Mouse (Mus musculus) intestine, embryonic 15.5 days (tissue): ENCODE results near the gene Bdkrb2. TPM values are rescaled to one million over a fixed set of nuclear protein-coding genes. Genes with fewer than 3 reads are reported as not detected.

ENCODE experiments used
- ATAC-seq: fragments of 200-750 bp; cut with Nextera tagmentation; 2 replicates; pipeline ENCODE4 v1.8.0; 2017; ENCODE audit warnings: moderate TSS enrichment, moderate library complexity
- H3K27ac ChIP-seq: fragments of 300-500 bp; sonication (generic); 2 replicates; pipeline ENCODE4 v1.5.1; 2015; ENCODE audit warnings: mild to moderate bottlenecking, inconsistent platforms
- H3K27me3 ChIP-seq: fragments of 300-500 bp; sonication (generic); replicated peaks from 2 replicates; pipeline ENCODE4 v1.6.1; 2015; ENCODE audit warnings: inconsistent platforms
- H3K36me3 ChIP-seq: fragments of 300-500 bp; sonication (generic); 2 replicates; pipeline ENCODE4 v1.6.1; 2015; ENCODE audit warnings: inconsistent platforms
- H3K4me1 ChIP-seq: fragments of 300-500 bp; sonication (generic); replicated peaks from 2 replicates; pipeline ENCODE4 v1.6.1; 2015; ENCODE audit warnings: inconsistent platforms
- H3K4me2 ChIP-seq: fragments of 300-500 bp; sonication (generic); replicated peaks from 2 replicates; pipeline ENCODE4 v1.6.1; 2015; ENCODE audit warnings: mild to moderate bottlenecking, inconsistent platforms
- H3K4me3 ChIP-seq: fragments of 300-500 bp; sonication (generic); replicated peaks from 2 replicates; pipeline ENCODE4 v1.5.1; 2015; ENCODE audit warnings: inconsistent platforms
- H3K9ac ChIP-seq: fragments of 300-500 bp; sonication (generic); 2 replicates; pipeline ENCODE4 v1.6.1; 2015; ENCODE audit warnings: inconsistent platforms
- H3K9me3 ChIP-seq: fragments of 300-500 bp; sonication (generic); 2 replicates; pipeline ENCODE4 v1.6.1; 2016; ENCODE audit warnings: inconsistent platforms
- WGBS: fragments of 180-500 bp; shearing (Covaris S2); methylation state at CpG from one replicate; pipeline ENCODE4 v1.1.7; 2015; 5-methylcytosine and 5-hydroxymethylcytosine counted together
- polyA plus RNA-seq: library from polyadenylated mRNA; unstranded; fragments of >200 nt; fragmentation: Nextera tagmentation; extraction: Ambion mirVana; gene quantifications from 2 replicates; pipeline ENCODE4 v1.2.1, GENCODE M21; 2015

The Bdkrb2 gene
- polyA plus RNA-seq: 4.5 and 4.6 TPM in 2 replicates

DNA sequence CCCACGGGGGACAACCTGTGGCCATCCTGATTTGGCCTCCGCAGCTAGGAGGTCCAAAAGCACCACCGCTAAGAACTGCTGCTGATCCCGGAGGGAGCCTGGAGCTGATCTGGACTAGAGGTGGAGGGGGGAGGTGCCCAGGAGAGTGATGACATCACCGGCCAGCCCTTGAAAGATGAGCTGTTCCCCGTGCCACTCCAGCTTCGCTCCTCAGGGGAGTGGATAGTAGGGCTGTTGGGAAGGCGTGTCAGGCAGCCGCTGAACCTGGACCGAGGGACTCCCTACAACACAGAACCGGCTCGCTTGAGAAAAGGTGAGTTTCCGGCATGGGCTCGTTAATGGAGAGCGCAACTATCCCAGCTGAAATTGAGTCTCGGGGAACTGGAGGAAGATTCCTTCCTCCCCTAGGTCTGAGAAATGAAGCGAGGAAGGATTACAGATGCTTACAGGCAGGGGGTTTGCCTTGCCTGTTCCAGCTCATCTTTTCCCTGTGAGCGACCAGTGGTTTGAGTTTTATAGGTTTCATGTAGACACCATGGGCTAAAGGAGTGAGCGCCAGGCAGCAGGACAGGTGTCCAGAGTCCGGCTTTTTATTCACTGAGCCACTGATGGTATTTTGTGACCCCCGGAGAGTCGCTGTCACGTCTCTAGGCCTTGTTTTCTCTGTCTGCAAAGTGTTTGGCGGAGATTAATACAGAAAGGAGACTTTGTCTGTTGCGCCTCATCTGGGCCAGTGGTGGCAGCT is at the start of gene Bdkrb2:
Bdkrb2 (plus strand) TSS at position 291 of the 745 bp plus-strand sequence.
- peak within 1 kb of the TSS; percentile 32 for H3K4me3 ChIP-seq
- peaks cover 34% of the 10 kb centered on the region for H3K4me1 ChIP-seq
- no peaks in the 10 kb centered on the region for H3K36me3 ChIP-seq
- WGBS: 6% methylated on average over 25 of the region's 25 CpGs
- peak within 1 kb of the TSS; percentile 72 for H3K4me2 ChIP-seq
- peak within 1 kb of the TSS; percentile 42 for H3K9ac ChIP-seq
- no peaks in the 10 kb centered on the region for H3K9me3 ChIP-seq
- H3K27ac ChIP-seq: peak within 1 kb of the TSS; percentile 22; the same call in 1 of the 2 replicates
- peak; percentile 89 for ATAC-seq
- H3K27me3 ChIP-seq: peaks cover 20% of the 10 kb centered on the region; the same call in 1 of the 2 replicates

DNA sequence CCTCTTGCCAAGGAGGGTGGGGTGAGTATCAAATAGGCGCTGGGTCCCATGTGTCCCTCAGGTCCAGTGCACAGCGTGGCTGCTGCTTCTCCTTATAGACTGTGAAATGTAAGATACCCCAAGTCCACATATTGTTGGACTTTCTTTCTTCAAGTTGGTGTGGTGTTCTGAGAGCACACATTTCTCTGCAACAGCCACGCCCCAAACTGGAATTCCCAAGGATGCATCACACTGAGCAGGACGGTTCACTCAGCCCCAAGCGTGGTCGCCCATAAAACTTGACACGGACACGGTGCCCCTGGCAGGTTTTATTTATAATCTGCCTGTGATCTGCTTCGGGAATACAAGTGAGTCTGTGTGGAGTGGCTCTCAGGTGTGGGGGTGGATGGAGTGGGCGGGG is 48.9 kb upstream of the Bdkrb2 start:
- Histone ChIP-seq H3K4me2 (no peak overlapping the region), H3K4me1 (peaks cover 6% of the 10 kb centered on the region; the same call in 1 of the 2 replicates), H3K27ac (no peak overlapping the region), H3K36me3 (no peaks in the 10 kb centered on the region), H3K27me3 (no peaks in the 10 kb centered on the region), H3K9ac (no peak overlapping the region), H3K4me3 (no peak overlapping the region), H3K9me3 (no peaks in the 10 kb centered on the region)
- no peak for ATAC-seq
- WGBS: 56% methylated on average over 10 of the region's 10 CpGs

DNA sequence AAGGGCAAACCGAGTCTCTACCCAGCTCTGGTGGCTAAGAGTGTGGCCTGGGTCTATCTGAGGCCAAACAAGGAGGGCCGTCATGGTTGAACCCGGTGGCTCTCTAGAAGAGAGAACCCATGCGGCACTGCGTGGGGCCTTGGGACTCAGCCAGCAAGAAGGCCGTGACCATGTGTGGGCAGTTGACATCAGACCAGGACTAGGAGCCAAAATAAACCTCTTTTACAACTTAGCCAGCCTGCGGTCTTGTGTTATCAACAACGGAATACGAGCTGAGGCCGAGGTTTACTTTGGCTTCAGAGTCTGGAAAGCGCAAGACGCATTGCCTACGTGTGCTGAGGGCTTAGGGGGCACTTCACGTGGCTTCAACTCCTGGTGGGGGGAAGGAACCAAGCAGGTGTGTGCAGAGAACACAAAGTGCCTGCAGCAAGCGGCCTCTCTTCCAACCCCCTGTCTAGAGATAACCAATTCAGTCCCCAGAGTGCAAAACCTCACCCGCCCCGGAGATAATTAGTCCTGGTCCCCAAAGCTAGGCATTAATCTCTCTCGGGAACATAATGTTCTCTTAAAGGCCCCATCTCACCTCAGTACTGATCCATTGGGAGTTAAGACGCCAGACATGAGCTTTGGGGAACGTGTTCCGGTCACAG is 45.9 kb upstream of the Bdkrb2 start:
- ATAC-seq: no peak
- H3K4me1 ChIP-seq: 0 out of 2 replicates have a peak, but pooled peaks cover 7% of the 10 kb centered on the region
- H3K27ac ChIP-seq: no peak overlapping the region
- H3K4me3 ChIP-seq: no peak overlapping the region
- no peak overlapping the region for H3K4me2 ChIP-seq
- no peak overlapping the region for H3K9ac ChIP-seq
- no peaks in the 10 kb centered on the region for H3K36me3 ChIP-seq
- WGBS: 55% methylated on average over 21 of the region's 21 CpGs
- no peaks in the 10 kb centered on the region for H3K27me3 ChIP-seq
- no peaks in the 10 kb centered on the region for H3K9me3 ChIP-seq

DNA sequence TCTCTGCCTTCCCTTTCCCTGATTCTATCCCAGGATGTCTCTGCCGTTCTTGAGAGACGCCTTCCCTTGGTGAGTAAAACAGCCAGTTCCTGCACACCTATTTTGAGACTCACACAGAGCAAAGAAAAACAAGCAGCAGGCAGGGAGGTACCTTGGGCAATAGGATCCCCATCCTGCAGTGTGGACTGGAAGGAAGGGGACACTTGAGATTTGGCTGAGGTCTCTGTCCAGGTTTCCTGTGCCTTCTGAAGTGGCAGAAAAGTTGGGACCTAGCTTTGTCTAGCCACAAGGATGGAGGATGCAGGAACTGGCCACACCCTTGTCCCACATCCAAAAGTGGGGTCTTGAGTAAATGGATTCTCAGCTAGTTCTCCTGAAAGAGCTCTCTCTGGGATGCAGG is 43.2 kb upstream of the Bdkrb2 start:
- H3K4me3 ChIP-seq: no peak overlapping the region
- H3K36me3 ChIP-seq: no peaks in the 10 kb centered on the region
- no peaks in the 10 kb centered on the region for H3K27me3 ChIP-seq
- no peak overlapping the region for H3K4me2 ChIP-seq
- H3K9ac ChIP-seq: no peak overlapping the region
- H3K4me1 ChIP-seq: 0 out of 2 replicates have a peak, but pooled peaks cover 7% of the 10 kb centered on the region
- no peaks in the 10 kb centered on the region for H3K9me3 ChIP-seq
- H3K27ac ChIP-seq: no peak overlapping the region
- no peak for ATAC-seq
- WGBS: 83% methylated on average over 2 of the region's 2 CpGs

DNA sequence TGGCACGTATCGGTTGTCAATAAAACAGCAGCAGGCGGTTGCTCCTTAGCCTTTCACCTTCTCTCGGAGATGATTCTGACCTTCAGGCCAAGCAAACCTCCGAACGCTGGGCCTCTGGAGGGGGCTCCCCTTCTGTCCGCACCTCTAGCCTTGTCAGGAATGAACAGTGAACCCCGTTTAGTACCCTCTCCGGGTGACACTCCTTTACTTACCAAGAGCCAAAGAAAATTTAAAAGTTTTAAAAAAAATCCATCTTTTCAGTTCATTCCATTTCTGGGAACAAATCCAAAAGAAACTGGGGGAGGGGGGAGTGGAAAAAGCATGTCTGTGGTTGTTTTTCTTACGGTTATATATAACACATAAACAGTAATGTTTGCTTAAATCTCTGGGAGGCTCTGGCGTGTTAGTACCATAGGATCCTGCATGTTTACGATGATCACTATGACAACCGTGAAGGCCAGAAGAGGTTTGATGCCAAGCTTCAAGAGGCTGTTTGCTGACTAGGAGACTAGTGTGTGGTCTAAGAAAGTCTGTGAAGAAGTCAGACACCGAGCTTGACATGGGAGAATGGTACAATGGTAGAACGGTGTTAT is 41.8 kb upstream of the Bdkrb2 start:
- H3K9ac ChIP-seq: no peak overlapping the region
- ATAC-seq: peak; percentile 67
- H3K4me3 ChIP-seq: no peak overlapping the region
- 48% methylated on average over 15 of the region's 15 CpGs for WGBS
- H3K36me3 ChIP-seq: no peaks in the 10 kb centered on the region
- H3K27me3 ChIP-seq: no peaks in the 10 kb centered on the region
- H3K4me1 ChIP-seq: 0 out of 2 replicates have a peak, but pooled peaks cover 9% of the 10 kb centered on the region
- H3K9me3 ChIP-seq: no peaks in the 10 kb centered on the region
- peak overlapping the region; percentile 62 for H3K27ac ChIP-seq
- peak overlapping the region; percentile 31 for H3K4me2 ChIP-seq

DNA sequence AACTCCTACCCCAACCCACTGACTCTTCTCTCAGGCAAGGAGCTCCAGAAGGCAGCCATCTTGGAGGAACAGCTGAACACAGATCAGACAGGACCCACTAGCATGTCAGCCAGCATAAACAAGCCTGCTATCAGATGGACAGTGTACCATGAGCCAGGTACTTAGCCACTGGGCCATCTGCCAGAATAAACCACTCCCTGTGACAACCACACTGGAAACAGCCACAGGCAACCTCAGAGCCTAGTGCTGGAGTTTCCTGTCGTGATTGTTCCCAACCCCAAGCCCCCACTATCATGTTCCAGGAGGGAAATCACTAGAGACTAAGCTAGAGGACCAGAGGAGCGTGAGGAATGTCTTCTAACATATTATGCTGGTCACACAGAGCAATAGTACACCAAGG is 39.3 kb upstream of the Bdkrb2 start:
- ATAC-seq: no peak
- H3K27ac ChIP-seq: no peak overlapping the region
- H3K36me3 ChIP-seq: no peaks in the 10 kb centered on the region
- no peak overlapping the region for H3K4me3 ChIP-seq
- H3K4me2 ChIP-seq: no peak overlapping the region
- H3K9ac ChIP-seq: no peak overlapping the region
- H3K27me3 ChIP-seq: no peaks in the 10 kb centered on the region
- 0 out of 2 replicates have a peak, but pooled peaks cover 9% of the 10 kb centered on the region for H3K4me1 ChIP-seq
- no peaks in the 10 kb centered on the region for H3K9me3 ChIP-seq
- WGBS: 65% methylated on average over 2 of the region's 2 CpGs

DNA sequence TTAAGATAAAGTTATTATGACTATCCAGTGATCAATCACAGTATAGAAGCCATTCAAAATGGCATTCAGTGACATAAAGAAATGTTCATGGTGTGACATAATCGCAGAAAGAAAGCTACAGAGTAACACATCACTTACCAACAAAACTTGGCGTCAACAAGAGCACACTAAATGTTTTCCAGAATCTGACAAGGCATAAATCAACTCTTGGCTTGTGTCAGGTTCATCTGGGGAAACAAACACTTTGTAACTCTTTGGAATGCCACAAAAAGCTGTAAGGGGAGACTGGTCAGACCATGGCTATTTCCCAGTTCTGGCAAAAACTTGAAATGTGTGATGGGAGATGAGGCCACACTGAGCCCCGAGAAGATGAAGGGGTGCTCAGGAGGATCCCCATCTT is 36.8 kb upstream of the Bdkrb2 start:
- Histone ChIP-seq H3K4me2 (no peak overlapping the region), H3K9ac (no peak overlapping the region), H3K27me3 (no peaks in the 10 kb centered on the region), H3K27ac (peak overlapping the region; percentile 8), H3K4me1 (0 out of 2 replicates have a peak, but pooled peaks cover 3% of the 10 kb centered on the region), H3K9me3 (no peaks in the 10 kb centered on the region), H3K4me3 (no peak overlapping the region), H3K36me3 (no peaks in the 10 kb centered on the region)
- 68% methylated on average over 3 of the region's 3 CpGs for WGBS
- no peak for ATAC-seq

DNA sequence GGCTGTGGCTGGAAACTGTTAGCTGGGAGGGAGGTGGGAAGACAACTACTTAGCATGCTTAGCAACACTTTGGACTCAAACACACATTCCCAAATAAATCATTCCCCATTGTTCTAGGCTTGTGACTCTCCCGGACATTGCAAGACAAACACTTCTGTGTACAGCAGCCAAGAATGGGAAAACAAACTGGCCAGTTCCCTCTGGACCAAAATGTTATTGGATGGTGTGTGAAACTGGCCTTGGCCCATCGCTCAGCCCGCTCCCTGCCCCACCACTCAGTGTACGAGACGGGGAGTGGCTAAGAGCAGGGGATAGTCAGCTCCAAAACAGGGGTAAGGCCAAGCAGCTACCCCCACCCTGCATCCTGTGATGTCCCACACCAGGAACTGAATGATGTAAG is 36.2 kb upstream of the Bdkrb2 start:
- Histone ChIP-seq H3K27me3 (no peaks in the 10 kb centered on the region), H3K4me2 (no peak overlapping the region), H3K9ac (no peak overlapping the region), H3K4me1 (0 out of 2 replicates have a peak, but pooled peaks cover 3% of the 10 kb centered on the region), H3K27ac (peak overlapping the region; percentile 8; the same call in 1 of the 2 replicates), H3K36me3 (no peaks in the 10 kb centered on the region), H3K4me3 (no peak overlapping the region), H3K9me3 (no peaks in the 10 kb centered on the region)
- 58% methylated on average over 5 of the region's 5 CpGs for WGBS
- peak; percentile 65; the same call in 1 of the 2 replicates for ATAC-seq

DNA sequence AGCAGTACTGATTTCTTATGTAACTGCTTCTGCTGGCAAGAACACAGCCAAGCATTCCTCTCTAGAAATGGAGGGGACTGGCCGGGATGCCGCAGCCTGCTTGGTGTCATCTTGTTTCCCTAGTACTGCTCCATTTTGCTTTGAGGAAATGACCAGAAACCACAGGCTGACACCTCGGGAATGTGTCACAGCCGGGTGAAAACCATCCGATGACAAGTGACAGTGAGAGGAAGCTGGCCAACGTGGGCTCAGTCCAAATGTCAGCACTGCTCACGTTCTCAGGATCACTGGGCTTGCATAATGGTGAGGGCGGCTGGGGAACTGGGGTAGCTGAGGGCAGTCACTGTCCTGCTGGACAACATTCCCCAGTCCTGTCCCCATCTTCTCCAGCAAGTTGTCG is 33.5 kb upstream of the Bdkrb2 start:
- H3K4me1 ChIP-seq: 0 out of 2 replicates have a peak, but pooled peaks cover 3% of the 10 kb centered on the region
- H3K9me3 ChIP-seq: no peaks in the 10 kb centered on the region
- H3K27me3 ChIP-seq: no peaks in the 10 kb centered on the region
- H3K4me2 ChIP-seq: no peak overlapping the region
- ATAC-seq: no peak
- 71% methylated on average over 9 of the region's 9 CpGs for WGBS
- H3K4me3 ChIP-seq: no peak overlapping the region
- H3K36me3 ChIP-seq: no peaks in the 10 kb centered on the region
- no peak overlapping the region for H3K27ac ChIP-seq
- H3K9ac ChIP-seq: no peak overlapping the region

DNA sequence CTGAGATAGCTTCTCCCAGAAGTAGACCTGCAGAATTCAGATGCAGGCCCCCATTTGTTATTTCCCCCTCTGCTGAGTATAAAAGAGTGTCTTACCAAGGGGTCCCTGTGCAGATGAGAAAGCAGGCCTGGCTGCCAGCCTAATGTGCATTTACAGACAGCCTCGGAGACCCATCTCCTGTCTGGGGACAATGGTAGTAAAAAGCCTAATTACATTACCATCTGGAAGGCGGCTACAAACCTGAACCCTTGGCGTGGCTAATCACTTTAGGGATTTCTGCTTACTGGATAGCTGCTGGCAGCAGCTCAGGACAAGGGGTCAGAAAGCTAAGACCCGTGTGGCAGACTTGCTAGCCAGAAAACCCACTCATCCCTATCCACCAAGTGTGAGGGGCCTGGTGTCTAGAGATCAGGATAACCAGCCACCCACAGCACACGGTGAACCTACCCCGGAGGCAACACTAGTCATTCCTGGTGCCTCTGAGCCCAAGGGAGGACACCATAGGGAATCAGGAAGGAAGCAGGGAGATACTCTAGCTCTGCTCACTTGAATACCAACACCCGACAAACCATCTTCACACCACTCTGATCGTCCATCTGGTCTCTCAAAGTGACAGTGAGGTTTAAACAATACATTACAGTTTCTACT is 31.2 kb upstream of the Bdkrb2 start:
- Histone ChIP-seq H3K9me3 (no peaks in the 10 kb centered on the region), H3K4me3 (no peak overlapping the region), H3K9ac (no peak overlapping the region), H3K27ac (no peak overlapping the region), H3K4me1 (peaks cover 4% of the 10 kb centered on the region), H3K4me2 (no peak overlapping the region), H3K36me3 (no peaks in the 10 kb centered on the region), H3K27me3 (no peaks in the 10 kb centered on the region)
- WGBS: 52% methylated on average over 8 of the region's 8 CpGs
- ATAC-seq: no peak

DNA sequence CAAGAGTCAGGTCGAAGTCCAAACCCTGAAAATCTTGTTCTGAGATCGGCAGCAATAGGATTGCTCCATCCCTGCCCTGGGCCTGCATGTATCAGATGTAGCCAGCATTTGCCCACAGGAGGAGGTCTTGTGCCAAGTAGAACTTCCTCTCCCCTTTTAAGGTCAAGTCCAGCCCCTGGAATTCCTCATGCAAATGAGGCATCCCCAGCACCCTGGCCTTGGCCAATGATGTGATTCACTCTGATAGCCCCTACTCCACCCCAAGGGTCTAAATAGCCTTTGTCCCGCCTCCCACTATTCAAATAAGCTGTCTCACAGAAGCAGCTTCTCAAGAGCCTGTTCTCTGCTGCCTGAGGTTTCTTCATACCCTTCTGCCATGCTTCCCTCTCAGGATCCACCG is 28.2 kb upstream of the Bdkrb2 start:
- Histone ChIP-seq H3K4me1 (peaks cover 6% of the 10 kb centered on the region), H3K27ac (no peak overlapping the region), H3K9me3 (no peaks in the 10 kb centered on the region), H3K27me3 (no peaks in the 10 kb centered on the region), H3K4me2 (no peak overlapping the region), H3K4me3 (no peak overlapping the region), H3K9ac (no peak overlapping the region), H3K36me3 (no peaks in the 10 kb centered on the region)
- no peak for ATAC-seq
- WGBS: 93% methylated on average over 4 of the region's 4 CpGs
